Comparison of ENCODE assay signal across 8 mouse cellular contexts in genomic region chr4:137861461-137862011, GRCm38 (mm10). TPM values are rescaled to one million over a fixed set of nuclear protein-coding genes. Genes with fewer than 3 reads are reported as not detected.
A peak's percentile ranks its signal among the peaks of the same experiment; 100 is the strongest.
DNase-seq lines count a peak whose midpoint lies in the region; ATAC-seq and TF ChIP-seq lines count a peak whose summit lies in the region.

No protein-coding gene starts in this region.

- intact Hi-C loops in left cerebral cortex, postnatal 10 days (cut with DNase I) = no loop called here

- peak; percentile 58 to 64 for DNase-seq in right cerebral cortex, postnatal 10 days (ENCODE audit: low spot score in 2 of 2)
- no peak for DNase-seq in right cerebral cortex, adult 18-20 months
- peak; percentile 28 for DNase-seq in hindbrain, postnatal 0 days (ENCODE audit: low spot score)
- DNase-seq in lung, adult 2 months = peak; percentile 46
- DNase-seq in layer of hippocampus, adult 9-10 months (ENCODE audit: low spot score) = no peak
- no peak for DNase-seq in left cerebral cortex, postnatal 10 days (ENCODE audit: extremely low spot score in 1 of 2, low spot score in 2 of 2)

- peaks cover 5% of the 10 kb centered on the region for H3K4me1 ChIP-seq in cortical plate, adult 2 months (ENCODE audit: control insufficient read depth, insufficient read depth, low read length)
- H3K4me1 ChIP-seq in hindbrain, postnatal 0 days (ENCODE audit: insufficient read depth, low read length) = peaks cover 27% of the 10 kb centered on the region
- peaks cover 11% of the 10 kb centered on the region for H3K4me1 ChIP-seq in lung, adult 2 months (ENCODE audit: control insufficient read depth, insufficient read depth, low read length)
- H3K4me1 ChIP-seq in neural tube, embryonic 15.5 days = peaks cover 53% of the 10 kb centered on the region

- H3K4me3 ChIP-seq in cortical plate, adult 2 months (ENCODE audit: insufficient read depth, low read length) = peak overlapping the region; percentile 91
- peak overlapping the region; percentile 53 for H3K4me3 ChIP-seq in hindbrain, postnatal 0 days (ENCODE audit: low read length)
- H3K4me3 ChIP-seq in lung, adult 2 months (replicated peaks; ENCODE audit: extremely low read depth, low read depth, low read length) = peak overlapping the region; percentile 75
- peak overlapping the region; percentile 92 for H3K4me3 ChIP-seq in neural tube, embryonic 15.5 days (replicated peaks)

- TF ChIP-seq POLR2A in cortical plate, adult 2 months (IDR thresholded peaks at IDR 0.05; ENCODE audit: extremely low read depth, insufficient read depth, low read length) = no peak
- TF ChIP-seq POLR2A in lung, adult 2 months (IDR thresholded peaks at IDR 0.05; ENCODE audit: borderline replicate concordance, extremely low read depth, low read depth, low read length) = no peak

- no peak overlapping the region for H3K27ac ChIP-seq in cortical plate, adult 2 months (ENCODE audit: insufficient read depth, low read length)
- no peak overlapping the region for H3K27ac ChIP-seq in hindbrain, postnatal 0 days
- H3K27ac ChIP-seq in neural tube, embryonic 15.5 days (replicated peaks) = peak overlapping the region; percentile 75

- no peaks in the 10 kb centered on the region for H3K9me3 ChIP-seq in hindbrain, postnatal 0 days (ENCODE audit: low read length)
- H3K9me3 ChIP-seq in neural tube, embryonic 15.5 days (replicated peaks) = no peaks in the 10 kb centered on the region

- H3K36me3 ChIP-seq in hindbrain, postnatal 0 days (ENCODE audit: insufficient read depth, low read length) = no peaks in the 10 kb centered on the region
- H3K36me3 ChIP-seq in neural tube, embryonic 15.5 days = no peaks in the 10 kb centered on the region

- no peaks in the 10 kb centered on the region for H3K27me3 ChIP-seq in hindbrain, postnatal 0 days (ENCODE audit: insufficient read depth, low read length)
- H3K27me3 ChIP-seq in neural tube, embryonic 15.5 days (replicated peaks) = no peaks in the 10 kb centered on the region

- H3K9ac ChIP-seq in hindbrain, postnatal 0 days (replicated peaks; ENCODE audit: low read length) = peak overlapping the region; percentile 55
- peak overlapping the region; percentile 82 for H3K9ac ChIP-seq in neural tube, embryonic 15.5 days (replicated peaks)

- ATAC-seq in hindbrain, postnatal 0 days = peak; percentile 52
- ATAC-seq in neural tube, embryonic 15.5 days (ENCODE audit: low FRiP score) = peak; percentile 63

- WGBS in hindbrain, postnatal 0 days = 7% methylated on average over 16 of the region's 17 CpGs
- 6% methylated on average over 17 of the region's 17 CpGs for WGBS in lung, adult 2 months
- 14% methylated on average over 16 of the region's 17 CpGs for WGBS in neural tube, embryonic 15.5 days

- H3K4me2 ChIP-seq in hindbrain, postnatal 0 days (ENCODE audit: low read depth, low read length) = peak overlapping the region; percentile 77
- H3K4me2 ChIP-seq in neural tube, embryonic 15.5 days = peak overlapping the region; percentile 91

- TF ChIP-seq CTCF in cortical plate, adult 2 months (IDR thresholded peaks at IDR 0.05; ENCODE audit: extremely low read depth, insufficient read depth, low read length) = no peak
- TF ChIP-seq CTCF in hindbrain, postnatal 0 days (IDR thresholded peaks at IDR 0.05; ENCODE audit: low read depth) = no peak
- no peak for TF ChIP-seq CTCF in lung, adult 2 months (IDR thresholded peaks at IDR 0.05; ENCODE audit: insufficient read depth, low read length)

RNA-seq across cellular contexts. Expression of gene Ece1, which starts 0.5 kb away (rescaled TPM):
- polyA plus RNA-seq in cortical plate, adult 2 months (2012; rRNA removed) = 29.8 and 38.2 TPM in 2 replicates
- 40.0 and 43.8 TPM in 2 replicates for total RNA-seq in hindbrain, postnatal 0 days (2014; rRNA removed)
- 23.0 and 23.4 TPM in 2 replicates for polyA plus RNA-seq in hindbrain, postnatal 0 days (2015; fragmentation: Nextera tagmentation; extraction: Ambion mirVana)
- 111 and 113 TPM in 2 replicates for polyA plus RNA-seq in lung, adult 2 months (2012; rRNA removed)
- 23.0 TPM in 2 replicates for polyA plus RNA-seq in neural tube, embryonic 15.5 days (2015; fragmentation: Nextera tagmentation; extraction: Ambion mirVana)
- 10 to 100 TPM; 58.6 to 65.2 TPM for total RNA-seq in left cerebral cortex, postnatal 10 days (2021)

Comparison
In these comparisons a context has a peak if more than half of its experiments do, and no peak if none do; other contexts are left out.
1. DNase-seq: peak in right cerebral cortex, postnatal 10 days (2 of 2), hindbrain, postnatal 0 days (single experiment) and lung, adult 2 months (single experiment); none in right cerebral cortex, adult 18-20 months (single experiment), layer of hippocampus, adult 9-10 months (single experiment) and left cerebral cortex, postnatal 10 days (0 of 2).
2. Peak in every context shown above with its lines, with median percentiles within 50 percentile points of each other: H3K4me3 ChIP-seq.